Mouse (Mus musculus) midbrain, embryonic 11.5 days (tissue): ENCODE data around the gene Slamf9. TPM values are rescaled to one million over a fixed set of nuclear protein-coding genes. Genes with fewer than 3 reads are reported as not detected.

Source experiments
- ATAC-seq: fragments of 200-750 bp; cut with Nextera tagmentation; 2 replicates; pipeline ENCODE4 v1.8.0; 2017; ENCODE audit warnings: moderate TSS enrichment, moderate library complexity; ENCODE audit not compliant: low FRiP score
- DNase-seq: peaks from one replicate; pipeline ENCODE4 v3.0.0; 2015; ENCODE audit warnings: low spot score; ENCODE audit errors: missing footprints
- H3K27ac ChIP-seq: fragments of 300-500 bp; sonication (generic); 2 replicates; pipeline ENCODE4 v1.5.1; 2014; ENCODE audit warnings: low read depth, low read length
- H3K27me3 ChIP-seq: fragments of 300-500 bp; sonication (generic); 2 replicates; pipeline ENCODE4 v1.6.1; 2014; ENCODE audit warnings: mild to moderate bottlenecking, low read length, moderate library complexity, mixed read lengths; ENCODE audit not compliant: control insufficient read depth, insufficient read depth
- H3K36me3 ChIP-seq: fragments of 300-500 bp; sonication (generic); 2 replicates; pipeline ENCODE4 v1.6.1; 2014; ENCODE audit warnings: mild to moderate bottlenecking, low read length, moderate library complexity, mixed read lengths; ENCODE audit not compliant: control insufficient read depth, insufficient read depth
- H3K4me1 ChIP-seq: fragments of 300-500 bp; sonication (generic); 2 replicates; pipeline ENCODE4 v1.6.1; 2014; ENCODE audit warnings: low read length; ENCODE audit not compliant: control insufficient read depth, insufficient read depth
- H3K4me2 ChIP-seq: fragments of 300-500 bp; sonication (generic); 2 replicates; pipeline ENCODE4 v1.6.1; 2014; ENCODE audit warnings: mild to moderate bottlenecking, moderate library complexity
- H3K4me3 ChIP-seq: fragments of 300-500 bp; sonication (generic); 2 replicates; pipeline ENCODE4 v1.5.1; 2014; ENCODE audit warnings: low read depth, low read length
- H3K9ac ChIP-seq: fragments of 300-500 bp; sonication (generic); 2 replicates; pipeline ENCODE4 v1.6.1; 2014; ENCODE audit warnings: low read length
- H3K9me3 ChIP-seq: fragments of 300-500 bp; sonication (generic); 2 replicates; pipeline ENCODE4 v1.6.1; 2016; ENCODE audit warnings: low read length; ENCODE audit not compliant: control insufficient read depth
- WGBS: fragments of 180-500 bp; shearing (Covaris S2); extraction: QIAGEN DNeasy Blood & Tissue Kit; methylation state at CpG from one replicate; pipeline ENCODE4 v1.1.7; 2014; 5-methylcytosine and 5-hydroxymethylcytosine counted together
- polyA plus RNA-seq: library from polyadenylated mRNA; unstranded; fragments of >200 nt; fragmentation: Nextera tagmentation; extraction: Ambion mirVana; gene quantifications from 2 replicates; pipeline ENCODE4 v1.2.1, GENCODE M21; 2014

Slamf9 gene
- polyA plus RNA-seq, 1 experiment from 2014 or later: 0.23 TPM

DNA sequence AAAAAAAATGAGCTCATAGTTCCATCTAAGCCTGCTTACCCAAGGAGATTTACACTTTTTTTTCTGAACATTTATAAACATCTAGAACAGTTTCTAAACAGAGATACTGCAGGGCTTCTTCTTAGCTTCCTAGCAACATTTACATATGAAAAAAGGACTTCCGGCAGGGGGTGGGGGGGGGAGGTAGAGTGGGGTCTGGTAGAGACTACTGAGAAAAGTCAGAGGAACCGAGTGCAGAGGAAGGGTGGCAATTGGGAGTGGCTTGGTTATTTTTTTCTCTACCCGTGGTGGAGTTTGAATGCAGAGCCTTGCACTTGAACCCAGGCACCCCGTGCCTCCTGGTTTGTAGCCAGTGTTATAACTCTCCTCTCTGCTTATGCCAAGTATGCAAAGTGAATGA lies 19.7 kb upstream of the Slamf9 start:
- WGBS: 13% methylated on average over 4 of the region's 4 CpGs
- no peak overlapping the region for H3K4me2 ChIP-seq
- no peak for DNase-seq
- no peaks in the 10 kb centered on the region for H3K9me3 ChIP-seq
- no peak overlapping the region for H3K9ac ChIP-seq
- no peaks in the 10 kb centered on the region for H3K4me1 ChIP-seq
- no peaks in the 10 kb centered on the region for H3K36me3 ChIP-seq
- no peak for ATAC-seq
- no peak overlapping the region for H3K4me3 ChIP-seq
- no peaks in the 10 kb centered on the region for H3K27me3 ChIP-seq
- no peak overlapping the region for H3K27ac ChIP-seq

GRCm38 (mm10) chr1:172456001-172456677 lies 19.0 kb upstream of the Slamf9 start:
- Histone ChIP-seq H3K9me3 (no peaks in the 10 kb centered on the region), H3K4me3 (no peak overlapping the region), H3K9ac (no peak overlapping the region), H3K27ac (no peak overlapping the region), H3K4me1 (no peaks in the 10 kb centered on the region), H3K27me3 (no peaks in the 10 kb centered on the region), H3K4me2 (no peak overlapping the region), H3K36me3 (no peaks in the 10 kb centered on the region)
- DNase-seq (no peak), ATAC-seq (no peak)
- 73% methylated on average over 7 of the region's 7 CpGs for whole genome bisulfite sequencing

GRCm38 (mm10) chr1:172457196-172457595 lies 18.0 kb upstream of the Slamf9 start:
- DNase-seq: no peak
- Histone ChIP-seq H3K9ac (no peak overlapping the region), H3K27me3 (no peaks in the 10 kb centered on the region), H3K27ac (no peak overlapping the region), H3K9me3 (no peaks in the 10 kb centered on the region), H3K4me3 (no peak overlapping the region), H3K4me2 (no peak overlapping the region), H3K36me3 (no peaks in the 10 kb centered on the region), H3K4me1 (no peaks in the 10 kb centered on the region)
- no peak for ATAC-seq
- WGBS: 90% methylated on average over 3 of the region's 3 CpGs

DNA sequence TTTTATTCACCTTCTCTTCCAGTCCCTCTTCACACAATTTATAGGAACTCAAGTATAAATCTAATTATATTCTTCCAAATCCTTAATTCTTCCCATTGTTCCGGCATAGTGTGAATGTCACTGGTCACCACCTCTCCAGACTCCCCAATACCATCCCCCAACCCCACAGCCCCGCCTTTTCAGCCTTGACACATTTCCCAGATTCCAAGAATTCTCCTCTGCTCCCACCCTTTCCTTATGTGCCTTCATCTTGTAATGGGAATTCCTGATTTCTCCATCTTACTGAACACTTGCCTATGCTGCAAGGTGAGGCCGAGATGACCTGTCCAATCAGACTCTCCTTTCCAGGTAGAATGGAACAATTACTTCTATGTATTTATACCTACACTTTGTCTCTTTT lies 17.1 kb upstream of the Slamf9 start:
- Histone ChIP-seq H3K9ac (no peak overlapping the region), H3K4me1 (no peaks in the 10 kb centered on the region), H3K36me3 (no peaks in the 10 kb centered on the region), H3K4me3 (no peak overlapping the region), H3K9me3 (no peaks in the 10 kb centered on the region), H3K4me2 (no peak overlapping the region), H3K27me3 (no peaks in the 10 kb centered on the region), H3K27ac (no peak overlapping the region)
- DNase-seq (no peak), ATAC-seq (no peak)
- 92% methylated on average over 3 of the region's 3 CpGs for WGBS

DNA sequence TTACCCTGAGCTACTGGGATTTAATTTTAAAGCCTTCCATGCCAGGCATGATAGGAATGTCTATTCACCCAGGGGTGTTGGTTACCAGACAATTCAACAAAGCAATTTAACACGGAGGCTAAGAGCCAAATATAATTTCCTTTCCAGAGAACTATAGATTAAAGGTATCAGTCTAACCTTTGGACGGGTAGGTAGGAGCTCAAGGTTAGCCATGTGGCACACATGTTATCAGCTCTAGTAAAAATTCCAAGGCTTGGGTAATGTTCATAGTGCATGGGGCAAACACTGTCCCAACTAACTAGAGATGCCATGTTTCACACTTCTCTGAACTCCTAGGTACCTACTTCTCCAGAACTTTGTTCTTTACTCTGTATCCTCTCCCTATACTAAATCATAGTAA lies 13.6 kb upstream of the Slamf9 start:
- H3K4me3 ChIP-seq: no peak overlapping the region
- no peaks in the 10 kb centered on the region for H3K4me1 ChIP-seq
- no peak overlapping the region for H3K9ac ChIP-seq
- H3K9me3 ChIP-seq: no peaks in the 10 kb centered on the region
- ATAC-seq (no peak), DNase-seq (no peak)
- no peak overlapping the region for H3K27ac ChIP-seq
- WGBS: 86% methylated on average over 2 of the region's 2 CpGs
- no peaks in the 10 kb centered on the region for H3K36me3 ChIP-seq
- H3K27me3 ChIP-seq: no peaks in the 10 kb centered on the region
- no peak overlapping the region for H3K4me2 ChIP-seq

GRCm38 (mm10) chr1:172462534-172462933 lies 12.6 kb upstream of the Slamf9 start:
- WGBS: 88% methylated on average over 3 of the region's 3 CpGs
- H3K36me3 ChIP-seq: no peaks in the 10 kb centered on the region
- no peaks in the 10 kb centered on the region for H3K9me3 ChIP-seq
- H3K9ac ChIP-seq: no peak overlapping the region
- no peaks in the 10 kb centered on the region for H3K4me1 ChIP-seq
- H3K27ac ChIP-seq: no peak overlapping the region
- no peaks in the 10 kb centered on the region for H3K27me3 ChIP-seq
- ATAC-seq (no peak), DNase-seq (peak; percentile 60)
- no peak overlapping the region for H3K4me3 ChIP-seq
- H3K4me2 ChIP-seq: no peak overlapping the region

DNA sequence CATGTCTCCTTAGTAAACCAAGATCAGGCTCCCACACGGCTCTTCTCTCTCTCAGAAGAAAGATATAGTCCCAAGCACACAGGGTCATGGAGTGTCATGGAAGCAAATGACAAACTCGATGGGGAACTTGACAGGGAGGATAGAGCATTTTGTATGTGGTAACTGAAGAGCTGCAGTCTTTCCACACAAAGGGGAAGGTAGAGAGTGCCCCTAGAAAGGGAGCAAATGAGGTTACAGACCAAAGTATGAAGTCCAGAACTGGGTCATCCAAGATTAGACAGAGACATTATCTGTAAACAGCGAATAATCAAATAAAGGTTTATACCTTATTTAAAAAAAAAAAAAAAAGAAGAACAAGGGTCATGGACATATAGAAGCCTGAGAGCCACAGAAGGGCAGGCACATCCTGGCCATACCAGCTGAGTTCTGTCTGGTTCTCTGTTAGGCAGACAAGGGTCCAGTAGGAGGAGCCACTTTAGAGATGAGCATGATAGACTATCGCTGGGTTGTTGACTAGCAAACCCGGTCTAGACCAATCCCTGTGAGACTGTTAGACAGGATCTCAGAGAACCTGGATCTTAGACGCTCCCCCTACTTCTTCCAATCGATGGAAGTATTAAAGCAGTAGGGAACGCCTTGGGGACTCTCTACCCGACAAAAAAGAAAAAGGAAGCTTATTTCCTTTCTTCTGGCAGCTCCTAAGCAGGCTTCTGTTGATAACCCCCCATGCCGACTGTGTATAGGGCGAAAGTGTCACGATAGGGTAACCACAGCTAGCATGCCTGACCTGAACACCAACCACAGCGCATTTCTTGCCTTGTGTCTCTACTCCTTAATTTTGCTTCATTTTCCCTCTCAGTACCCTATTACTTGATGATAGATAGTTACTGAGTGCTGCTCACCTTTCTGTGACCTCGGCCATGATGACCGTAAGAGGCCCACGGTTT lies 11.5 kb upstream of the Slamf9 start:
- 88% methylated on average over 16 of the region's 16 CpGs for WGBS
- no peak for DNase-seq
- no peak overlapping the region for H3K27ac ChIP-seq
- H3K9me3 ChIP-seq: no peaks in the 10 kb centered on the region
- ATAC-seq: no peak
- no peak overlapping the region for H3K4me3 ChIP-seq
- no peak overlapping the region for H3K9ac ChIP-seq
- no peaks in the 10 kb centered on the region for H3K4me1 ChIP-seq
- no peaks in the 10 kb centered on the region for H3K27me3 ChIP-seq
- no peak overlapping the region for H3K4me2 ChIP-seq
- no peaks in the 10 kb centered on the region for H3K36me3 ChIP-seq

DNA sequence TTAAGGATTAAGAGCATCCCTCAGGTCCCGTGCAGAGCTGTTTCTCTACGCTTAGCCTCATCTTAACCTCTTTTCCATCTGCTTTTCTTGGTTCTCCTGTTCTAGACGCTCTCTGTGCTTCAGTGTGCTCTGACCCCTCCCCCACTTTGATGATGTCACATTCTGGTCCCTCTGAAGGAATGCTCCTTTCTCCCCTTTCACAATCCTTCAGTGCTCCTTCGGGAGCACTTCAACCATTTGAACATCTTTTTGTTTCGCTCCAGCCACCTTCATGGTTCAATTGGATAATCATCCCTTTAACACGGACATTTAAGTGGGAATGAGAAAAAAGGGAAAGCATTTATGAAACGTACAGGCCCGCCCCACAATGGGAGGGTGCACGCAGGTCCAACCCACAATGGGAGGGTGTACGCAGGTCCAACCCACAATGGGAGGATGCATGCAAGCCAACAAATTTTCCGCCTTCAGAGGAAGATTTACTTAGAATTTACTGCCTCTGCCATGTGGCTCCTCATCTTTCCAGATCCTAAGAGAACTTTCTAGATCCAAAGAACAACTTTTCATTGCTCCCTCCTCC lies 6.8 kb upstream of the Slamf9 start:
- no peak for DNase-seq
- no peak for ATAC-seq
- H3K27me3 ChIP-seq: no peaks in the 10 kb centered on the region
- H3K4me2 ChIP-seq: no peak overlapping the region
- no peaks in the 10 kb centered on the region for H3K4me1 ChIP-seq
- 77% methylated on average over 11 of the region's 11 CpGs for WGBS
- H3K9me3 ChIP-seq: no peaks in the 10 kb centered on the region
- no peak overlapping the region for H3K4me3 ChIP-seq
- H3K27ac ChIP-seq: no peak overlapping the region
- no peaks in the 10 kb centered on the region for H3K36me3 ChIP-seq
- no peak overlapping the region for H3K9ac ChIP-seq

DNA sequence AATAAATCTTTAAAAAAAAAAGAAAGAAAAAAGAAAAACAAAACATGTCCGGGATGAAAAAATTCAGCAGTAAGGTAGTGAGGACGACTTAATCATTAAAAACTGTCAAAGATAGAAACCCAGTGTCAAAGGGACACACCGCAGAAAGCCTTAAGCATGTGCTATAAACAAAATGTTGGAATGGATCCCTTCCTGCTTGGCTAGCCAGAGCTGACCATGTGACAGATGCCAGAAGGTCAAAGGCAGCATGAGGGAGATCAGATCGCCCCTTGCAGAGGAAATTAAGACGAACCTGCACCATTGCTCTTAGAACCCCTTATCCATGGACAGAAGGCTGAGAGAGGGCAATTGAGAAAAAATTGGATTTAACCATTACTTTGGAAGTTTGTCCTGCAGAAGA lies 5.8 kb upstream of the Slamf9 start:
- Histone ChIP-seq H3K9ac (no peak overlapping the region), H3K27ac (no peak overlapping the region), H3K4me3 (no peak overlapping the region), H3K36me3 (no peaks in the 10 kb centered on the region), H3K4me1 (no peaks in the 10 kb centered on the region), H3K9me3 (no peaks in the 10 kb centered on the region), H3K27me3 (no peaks in the 10 kb centered on the region), H3K4me2 (no peak overlapping the region)
- no peak for ATAC-seq
- no peak for DNase-seq
- WGBS: 87% methylated on average over 5 of the region's 5 CpGs
